Mouse (Mus musculus) stomach, embryonic 16.5 days (tissue): ENCODE measurements around the gene Gm7879. TPM values are rescaled to one million over a fixed set of nuclear protein-coding genes. Genes with fewer than 3 reads are reported as not detected.

Source experiments
- polyA plus RNA-seq: library from polyadenylated mRNA; unstranded; fragments of >200 nt; fragmentation: Nextera tagmentation; extraction: Ambion mirVana; gene quantifications from 2 replicates; pipeline ENCODE4 v1.2.1, GENCODE M21; 2015

The Gm7879 gene
- polyA plus RNA-seq, 1 experiment from 2014 or later: 0.85 TPM

Other genes starting within 250 kb of the Gm7879 start
- gene Bst1, start 94.3 kb upstream of the Gm7879 start, polyA plus RNA-seq: 3.0 and 5.1 TPM in 2 replicates
- 58.7 and 62.1 TPM in 2 replicates for gene Fbxl5, start 91.5 kb upstream of the Gm7879 start, polyA plus RNA-seq
- gene Cd38, start 44.6 kb upstream of the Gm7879 start, polyA plus RNA-seq: 14.2 and 14.3 TPM in 2 replicates
- 112 and 154 TPM in 2 replicates for gene Fgfbp1, start 68.6 kb downstream of the Gm7879 start, polyA plus RNA-seq
- 61.3 and 79.0 TPM in 2 replicates for gene Prom1, start 188.9 kb downstream of the Gm7879 start, polyA plus RNA-seq